Mouse (Mus musculus) CH12.LX (cell line): ENCODE results near the gene Tmem189. TPM values are rescaled to one million over a fixed set of nuclear protein-coding genes. Genes with fewer than 3 reads are reported as not detected.

Experiments
- DNase-seq: peaks from one replicate; pipeline ENCODE4 v3.0.0-alpha.2; 2013; ENCODE audit errors: extremely low read depth
- H3K27ac ChIP-seq: 2 replicates; pipeline ENCODE4 v1.5.1; 2012; ENCODE audit warnings: low read depth, mild to moderate bottlenecking, control low read depth, moderate library complexity; ENCODE audit not compliant: insufficient read depth
- H3K27me3 ChIP-seq: replicated peaks from 2 replicates; pipeline ENCODE3; 2012; ENCODE audit warnings: inconsistent platforms
- H3K36me3 ChIP-seq, 2 experiments: replicated peaks in 1 of 2; 2 replicates each; pipeline versions ENCODE3 to v1.6.1; 2012; ENCODE audit warnings: inconsistent platforms in 1 of 2, low read length in 1 of 2, mild to moderate bottlenecking in 1 of 2, mixed read lengths in 1 of 2, moderate library complexity in 1 of 2; ENCODE audit not compliant: control insufficient read depth in 1 of 2, insufficient read depth in 1 of 2
- H3K4me1 ChIP-seq, 2 experiments: 2 replicates each; pipeline ENCODE4 v1.6.1; 2012; ENCODE audit warnings: inconsistent platforms in 1 of 2, moderate library complexity in 1 of 2; ENCODE audit not compliant: insufficient read depth in 2 of 2, control insufficient read depth in 1 of 2
- H3K4me2 ChIP-seq: 2 replicates; pipeline ENCODE4 v1.6.1; 2012; ENCODE audit warnings: low read depth, mild to moderate bottlenecking, control low read depth; ENCODE audit not compliant: poor library complexity, insufficient read depth, severe bottlenecking
- H3K4me3 ChIP-seq, 3 experiments: fragments of 150-350 bp in 1 of 3; sonication (generic) in 1 of 3; replicated peaks in 1 of 3; 2 replicates each; pipeline versions ENCODE3 to v1.5.1; 2011 to 2012; ENCODE audit warnings: low read depth in 2 of 3, low read length in 2 of 3, mild to moderate bottlenecking in 2 of 3, moderate library complexity in 2 of 3, control low read depth in 1 of 3, improper control_type of control experiment in 1 of 3, inconsistent platforms in 1 of 3, mixed read lengths in 1 of 3; ENCODE audit not compliant: poor library complexity in 1 of 3
- H3K79me2 ChIP-seq: replicated peaks from 2 replicates; pipeline ENCODE4 v1.6.1; 2012; ENCODE audit warnings: mild to moderate bottlenecking, moderate library complexity; ENCODE audit not compliant: control insufficient read depth, poor library complexity, insufficient read depth, severe bottlenecking; ENCODE audit errors: extremely low read depth
- H3K9ac ChIP-seq: 2 replicates; pipeline ENCODE4 v1.6.1; 2012; ENCODE audit warnings: low read depth, mild to moderate bottlenecking, control low read depth, moderate library complexity; ENCODE audit not compliant: insufficient read depth
- H3K9me3 ChIP-seq: replicated peaks from 2 replicates; pipeline ENCODE3; 2012; ENCODE audit warnings: low read length, inconsistent platforms, mixed read lengths
- CHD2 ChIP-seq: IDR thresholded peaks from 2 replicates; pipeline ENCODE4 v1.6.1; 2011; ENCODE audit warnings: low read length, improper control_type of control experiment
- ELF1 ChIP-seq: IDR thresholded peaks from 2 replicates; pipeline ENCODE4 v1.6.1; 2014; ENCODE audit warnings: low read depth, mild to moderate bottlenecking, inconsistent platforms, low read length, improper control_type of control experiment
- ETS1 ChIP-seq: conservative IDR thresholded peaks from 2 replicates; pipeline ENCODE4 v1.6.1; 2012; ENCODE audit warnings: low read depth, mild to moderate bottlenecking, inconsistent platforms, low read length, improper control_type of control experiment, moderate library complexity
- HCFC1 ChIP-seq: IDR thresholded peaks from 2 replicates; pipeline ENCODE4 v1.6.1; 2012; ENCODE audit warnings: low read depth, mild to moderate bottlenecking, inconsistent platforms, low read length, improper control_type of control experiment
- IRF4 ChIP-seq: IDR thresholded peaks from 2 replicates; pipeline ENCODE4 v1.6.1; 2014; ENCODE audit warnings: low read depth, mild to moderate bottlenecking, inconsistent platforms, low read length, improper control_type of control experiment
- JUND ChIP-seq: conservative IDR thresholded peaks from 2 replicates; pipeline ENCODE4 v1.6.1; 2011; ENCODE audit warnings: low read depth, low read length, improper control_type of control experiment
- MAX ChIP-seq: IDR thresholded peaks from 2 replicates; pipeline ENCODE4 v1.6.1; 2011; ENCODE audit warnings: low read length, improper control_type of control experiment
- MAZ ChIP-seq: IDR thresholded peaks from 2 replicates; pipeline ENCODE4 v1.6.1; 2012; ENCODE audit warnings: low read depth, mild to moderate bottlenecking, inconsistent platforms, low read length, improper control_type of control experiment, moderate library complexity
- MEF2A ChIP-seq: IDR thresholded peaks from 2 replicates; pipeline ENCODE4 v1.6.1; 2014; ENCODE audit warnings: low read depth, mild to moderate bottlenecking, inconsistent platforms, low read length, improper control_type of control experiment, borderline replicate concordance
- RAD21 ChIP-seq: IDR thresholded peaks from 2 replicates; pipeline ENCODE4 v1.6.1; 2011; ENCODE audit warnings: low read depth, mild to moderate bottlenecking, low read length, improper control_type of control experiment, moderate library complexity
- SMC3 ChIP-seq: IDR thresholded peaks from 2 replicates; pipeline ENCODE4 v1.6.1; 2011; ENCODE audit warnings: low read depth, low read length, improper control_type of control experiment
- TCF12 ChIP-seq: IDR thresholded peaks from 2 replicates; pipeline ENCODE4 v1.6.1; 2014; ENCODE audit warnings: low read depth, mild to moderate bottlenecking, inconsistent platforms, low read length, improper control_type of control experiment
- UBTF ChIP-seq: IDR thresholded peaks from 2 replicates; pipeline ENCODE4 v1.6.1; 2012; ENCODE audit warnings: low read depth, mild to moderate bottlenecking, inconsistent platforms, low read length, improper control_type of control experiment, moderate library complexity
- ZNF384 ChIP-seq: IDR thresholded peaks from 2 replicates; pipeline ENCODE4 v1.6.1; 2012; ENCODE audit warnings: low read depth, low read length, improper control_type of control experiment, inconsistent platforms
- dilution Hi-C: fragments of 300-500 bp; cut with MboI; formaldehyde crosslinking; loops from 2 replicates; pipeline ENCODE4 v1.14.3; 2020; ENCODE audit warnings: low sequenced_read_pairs; ENCODE audit not compliant: extremely low pct_unique_long_range_greater_than_20kb, extremely low pct_ligation_motif_present
- in situ Hi-C: fragments of 300-500 bp; cut with MboI; formaldehyde crosslinking; loops from 3 replicates; pipeline ENCODE4 v1.14.3; 2019; ENCODE audit warnings: low sequenced_read_pairs, low pct_ligation_motif_present, low pct_unique_long_range_greater_than_20kb, mixed read lengths
- polyA plus RNA-seq: library from polyadenylated mRNA; unstranded; fragments of >175 nt; gene quantifications from 2 replicates; pipeline ENCODE4 v1.2.1, GENCODE M21; 2012; ENCODE audit warnings: low read depth; ENCODE audit not compliant: insufficient read length
- total RNA-seq, 2 experiments: library from RNA; depleted of rRNA; stranded (reverse); fragments of 300-350 nt in 1 of 2; fragments of >200 nt in 1 of 2; gene quantifications; 2 replicates each; pipeline ENCODE4 v1.2.3; 2012 to 2014

Gene Tmem189
- total and polyA plus RNA-seq, 3 experiments = 27.9 to 30.9 (median 29.5) TPM

DNA sequence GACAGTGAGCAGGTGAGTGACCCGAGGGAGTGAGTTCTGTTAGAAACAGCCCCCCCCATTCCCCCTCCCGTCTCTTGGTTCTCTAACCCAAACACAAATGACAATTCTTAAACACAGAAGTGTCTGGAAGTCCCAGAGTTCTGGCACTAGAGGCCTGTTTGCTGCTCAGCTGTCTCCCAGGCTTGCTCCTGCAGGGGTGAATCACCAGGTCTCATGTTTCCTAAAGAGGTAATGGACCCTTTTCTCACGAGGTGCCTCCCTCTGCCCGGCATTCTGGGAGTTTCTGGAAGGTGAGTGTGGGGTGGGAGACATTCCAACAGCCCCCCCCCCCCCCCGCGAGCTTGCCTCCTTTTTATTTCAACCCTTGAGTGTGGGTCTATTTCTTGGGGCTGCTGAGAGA is 49.4 kb upstream of the Tmem189 start:
- H3K9ac ChIP-seq = no peak overlapping the region
- DNase-seq = no peak
- in situ Hi-C loops = no loop called here
- H3K9me3 ChIP-seq = no peaks in the 10 kb centered on the region
- no peak for TF ChIP-seq MAX
- TF ChIP-seq SMC3 = no peak
- TF ChIP-seq, all 38 proteins: peak for 0
- dilution Hi-C loops = no loop called here
- Histone ChIP-seq H3K4me2 (no peak overlapping the region), H3K4me3 (no peak overlapping the region), H3K79me2 (no peaks in the 10 kb centered on the region), H3K4me1 (peaks cover 10 to 20% of the 10 kb centered on the region in 2 experiments; a peak in 3 of 4 replicates), H3K27me3 (peaks cover 85% of the 10 kb centered on the region), H3K27ac (no peak overlapping the region), H3K36me3 (no peaks in the 10 kb centered on the region)

DNA sequence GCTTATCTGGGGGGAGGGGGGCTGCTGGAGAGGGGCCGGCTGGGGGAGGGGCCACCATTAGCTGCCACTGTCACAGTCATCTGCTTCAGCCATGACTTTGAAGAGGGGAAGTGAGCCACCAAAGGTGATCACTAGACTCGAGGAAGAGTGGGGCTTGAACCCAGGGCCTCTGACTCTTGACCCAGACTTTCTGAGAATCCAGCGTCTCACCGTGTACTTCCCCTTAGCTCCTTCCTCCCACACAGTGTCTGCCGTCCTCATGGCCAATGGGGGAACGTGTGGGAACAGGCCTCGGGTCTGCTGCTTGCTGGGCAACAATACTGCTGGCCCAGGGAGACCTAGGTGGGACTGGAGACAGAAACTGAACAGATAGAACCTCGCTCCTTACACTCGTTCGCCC is 45.2 kb upstream of the Tmem189 start:
- H3K9ac ChIP-seq = no peak overlapping the region
- in situ Hi-C loops (no loop called here), dilution Hi-C loops (no loop called here)
- H3K4me2 ChIP-seq = no peak overlapping the region
- no peaks in the 10 kb centered on the region for H3K36me3 ChIP-seq
- DNase-seq = no peak
- H3K27ac ChIP-seq = no peak overlapping the region
- no peaks in the 10 kb centered on the region for H3K9me3 ChIP-seq
- TF ChIP-seq RAD21 (no peak), MAZ (no peak), ZNF384 (no peak), JUND (no peak), IRF4 (no peak), SMC3 (no peak), HCFC1 (no peak), CHD2 (no peak), UBTF (no peak), MEF2A (no peak), ETS1 (no peak)
- TF ChIP-seq, all 38 proteins: peak for 0
- H3K27me3 ChIP-seq = peaks cover 89% of the 10 kb centered on the region
- peaks cover 0 to 7% of the 10 kb centered on the region in 2 experiments; a peak in 2 of 4 replicates for H3K4me1 ChIP-seq
- no peaks in the 10 kb centered on the region for H3K79me2 ChIP-seq
- H3K4me3 ChIP-seq = no peak overlapping the region

GRCm38 (mm10) chr2:167731149-167731548 is 41.5 kb upstream of the Tmem189 start:
- Histone ChIP-seq H3K9me3 (peaks cover 2% of the 10 kb centered on the region), H3K79me2 (no peaks in the 10 kb centered on the region), H3K36me3 (no peaks in the 10 kb centered on the region), H3K27me3 (peaks cover 97% of the 10 kb centered on the region), H3K27ac (no peak overlapping the region), H3K9ac (no peak overlapping the region), H3K4me1 (peaks cover 0 to 7% of the 10 kb centered on the region in 2 experiments; a peak in 2 of 4 replicates), H3K4me2 (no peak overlapping the region), H3K4me3 (no peak overlapping the region)
- no peak for DNase-seq
- dilution Hi-C loops (no loop called here), in situ Hi-C loops (no loop called here)
- TF ChIP-seq ELF1 = no peak
- 0 out of 2 replicates have a peak, but pooled peaks have one; percentile 32 for TF ChIP-seq TCF12
